ENCODE assay signal across 12 mouse cellular contexts in genomic region chr5:130765784-130766183, GRCm38 (mm10).
A peak's percentile ranks its signal among the peaks of the same experiment; 100 is the strongest.
DNase-seq lines count a peak whose midpoint lies in the region; ATAC-seq lines count a peak whose summit lies in the region.
"Had no signal": no experiment of that assay in that cellular context is flagged by ENCODE, and none has a peak within 500 bp of the region (broad histone marks: within the 10 kb centered on the region; RNA-seq: fewer than 3 reads in every experiment).

No protein-coding gene starts in this region.

- H3K27me3 ChIP-seq in intestine, embryonic 16.5 days (replicated peaks; ENCODE audit: control insufficient read depth, insufficient read depth, low read length) = no peaks in the 10 kb centered on the region
- H3K27me3 ChIP-seq: limb, embryonic 13.5 days had no signal

- no peak overlapping the region for H3K4me2 ChIP-seq in intestine, embryonic 16.5 days (ENCODE audit: low read depth, low read length)
- H3K4me2 ChIP-seq: limb, embryonic 13.5 days had no signal

- peak; percentile 74; the same call in 1 of the 2 replicates for ATAC-seq in cerebellum, adult (ENCODE audit: insufficient number of reproducible peaks, low FRiP score, low TSS enrichment)
- no peak for ATAC-seq in intestine, embryonic 16.5 days

- H3K36me3 ChIP-seq in intestine, embryonic 16.5 days (ENCODE audit: control insufficient read depth, insufficient read depth, low read length) = no peaks in the 10 kb centered on the region
- H3K36me3 ChIP-seq: G1E; limb, embryonic 13.5 days had no signal

- H3K9me3 ChIP-seq in intestine, embryonic 16.5 days (ENCODE audit: control insufficient read depth, low read length) = 0 out of 2 replicates have a peak, but pooled peaks cover 3% of the 10 kb centered on the region

- H3K27ac ChIP-seq in intestine, embryonic 16.5 days (ENCODE audit: low read length) = no peak overlapping the region
- H3K27ac ChIP-seq: limb, embryonic 13.5 days; macrophage had no signal

- no peaks in the 10 kb centered on the region for H3K4me1 ChIP-seq in intestine, embryonic 16.5 days (ENCODE audit: control insufficient read depth, insufficient read depth, low read length)
- H3K4me1 ChIP-seq: limb, embryonic 13.5 days had no signal

- DNase-seq in adrenal gland, postnatal 14 days = peak; percentile 24
- no peak for DNase-seq in adrenal gland, postnatal 25 days
- DNase-seq in gastrocnemius, postnatal 14 days = peak; percentile 42
- peak; percentile 11 to 19 for DNase-seq in left cerebral cortex, postnatal 36 days (ENCODE audit: low spot score in 2 of 2)
- no peak for DNase-seq in c-Kit-positive CD71-positive TER-119-positive erythroid progenitor cells, embryonic 14.5 days (ENCODE audit: low spot score)
- DNase-seq in kidney, adult 18-20 months = no peak
- DNase-seq: thymus, adult 2 months had no signal

- no peak overlapping the region for H3K4me3 ChIP-seq in intestine, embryonic 16.5 days (ENCODE audit: low read length)
- H3K4me3 ChIP-seq: limb, embryonic 13.5 days had no signal

- WGBS in intestine, embryonic 16.5 days = 93% methylated on average over 6 of the region's 6 CpGs

- no peak overlapping the region for H3K9ac ChIP-seq in intestine, embryonic 16.5 days (ENCODE audit: low read depth, low read length)
- H3K9ac ChIP-seq: limb, embryonic 13.5 days had no signal

- intact Hi-C loops in gastrocnemius, postnatal 14 days (cut with DNase I; ENCODE audit: low total_unique reads) = no loop called here
- intact Hi-C loops in left cerebral cortex, postnatal 36 days (cut with DNase I) = no loop called here

Comparison
In these comparisons a context has a peak if more than half of its experiments do, and no peak if none do; other contexts are left out.
1. DNase-seq: peak in adrenal gland, postnatal 14 days (single experiment), gastrocnemius, postnatal 14 days (single experiment) and left cerebral cortex, postnatal 36 days (2 of 2); none in adrenal gland, postnatal 25 days (single experiment), c-Kit-positive CD71-positive TER-119-positive erythroid progenitor cells, embryonic 14.5 days (single experiment) and kidney, adult 18-20 months (single experiment).